Mouse (Mus musculus) liver, embryonic 14.5 days (tissue): ENCODE measurements at regions not wholly inside any gene's neighbourhood (a gene's known extent, or its start where the extent isn't known, plus 50 kb on each side); places are given as distances from the start of the nearest gene placed in this dataset.

Source experiments
- ATAC-seq: fragments of 200-750 bp; cut with Nextera tagmentation; 2 replicates; pipeline ENCODE4 v1.8.0; 2017; ENCODE audit warnings: moderate number of reproducible peaks, mild to moderate bottlenecking, moderate library complexity; ENCODE audit not compliant: insufficient read depth
- DNase-seq, 3 experiments: peaks; one replicate each; pipeline ENCODE4 v3.0.0-alpha.2; 2012 to 2013; ENCODE audit warnings: low read depth in 3 of 3, low spot score in 3 of 3
- H3K27ac ChIP-seq: fragments of 300-500 bp; sonication (generic); 2 replicates; pipeline ENCODE4 v1.5.1; 2014; ENCODE audit warnings: moderate library complexity, mild to moderate bottlenecking, control low read depth, inconsistent platforms
- H3K27me3 ChIP-seq: fragments of 300-500 bp; sonication (generic); 2 replicates; pipeline ENCODE4 v1.6.1; 2014; ENCODE audit warnings: mild to moderate bottlenecking, low read length, moderate library complexity; ENCODE audit not compliant: control insufficient read depth, insufficient read depth
- H3K36me3 ChIP-seq: fragments of 300-500 bp; sonication (generic); replicated peaks from 2 replicates; pipeline ENCODE4 v1.6.1; 2014; ENCODE audit warnings: low read depth; ENCODE audit not compliant: control insufficient read depth, insufficient read depth
- H3K4me1 ChIP-seq, 2 experiments: fragments of 200-500 bp in 1 of 2; fragments of 300-500 bp in 1 of 2; sonication (generic) in 1 of 2; replicated peaks; 2 replicates each; pipeline ENCODE4 v1.6.1; 2012 to 2014; ENCODE audit warnings: antibody characterized with exemption in 1 of 2, inconsistent platforms in 1 of 2, low read length in 1 of 2; ENCODE audit not compliant: control insufficient read depth in 2 of 2, insufficient read depth in 2 of 2
- H3K4me2 ChIP-seq: fragments of 300-500 bp; sonication (generic); 2 replicates; pipeline ENCODE4 v1.6.1; 2014; ENCODE audit warnings: low read depth, mild to moderate bottlenecking, control low read depth, moderate library complexity
- H3K4me3 ChIP-seq, 2 experiments: fragments of 200-500 bp in 1 of 2; fragments of 300-500 bp in 1 of 2; sonication (generic) in 1 of 2; 2 replicates each; pipeline ENCODE4 v1.5.1; 2012 to 2014; ENCODE audit warnings: low read depth in 2 of 2, low read length in 2 of 2, mild to moderate bottlenecking in 2 of 2, control low read depth in 1 of 2, inconsistent platforms in 1 of 2, moderate library complexity in 1 of 2; ENCODE audit not compliant: insufficient read depth in 1 of 2
- H3K9ac ChIP-seq: fragments of 300-500 bp; sonication (generic); replicated peaks from 2 replicates; pipeline ENCODE4 v1.6.1; 2014; ENCODE audit warnings: mild to moderate bottlenecking, control low read depth, moderate library complexity
- H3K9me3 ChIP-seq: fragments of 300-500 bp; sonication (generic); 2 replicates; pipeline ENCODE4 v1.6.1; 2016; ENCODE audit warnings: low read length, mixed read lengths; ENCODE audit not compliant: control insufficient read depth
- CTCF ChIP-seq: IDR thresholded peaks from 2 replicates; pipeline ENCODE4 v1.5.1; 2016; ENCODE audit warnings: antibody characterized with exemption, low read depth, control low read depth
- EP300 ChIP-seq: IDR thresholded peaks from 2 replicates; pipeline ENCODE4 v1.6.1; 2016; ENCODE audit warnings: antibody characterized with exemption, low read depth
- WGBS: fragments of 180-500 bp; shearing (Covaris S2); extraction: QIAGEN DNeasy Blood & Tissue Kit; methylation state at CpG from one replicate; pipeline ENCODE4 v1.1.7; 2014; ENCODE audit not compliant: insufficient replicate concordance; 5-methylcytosine and 5-hydroxymethylcytosine counted together

DNA sequence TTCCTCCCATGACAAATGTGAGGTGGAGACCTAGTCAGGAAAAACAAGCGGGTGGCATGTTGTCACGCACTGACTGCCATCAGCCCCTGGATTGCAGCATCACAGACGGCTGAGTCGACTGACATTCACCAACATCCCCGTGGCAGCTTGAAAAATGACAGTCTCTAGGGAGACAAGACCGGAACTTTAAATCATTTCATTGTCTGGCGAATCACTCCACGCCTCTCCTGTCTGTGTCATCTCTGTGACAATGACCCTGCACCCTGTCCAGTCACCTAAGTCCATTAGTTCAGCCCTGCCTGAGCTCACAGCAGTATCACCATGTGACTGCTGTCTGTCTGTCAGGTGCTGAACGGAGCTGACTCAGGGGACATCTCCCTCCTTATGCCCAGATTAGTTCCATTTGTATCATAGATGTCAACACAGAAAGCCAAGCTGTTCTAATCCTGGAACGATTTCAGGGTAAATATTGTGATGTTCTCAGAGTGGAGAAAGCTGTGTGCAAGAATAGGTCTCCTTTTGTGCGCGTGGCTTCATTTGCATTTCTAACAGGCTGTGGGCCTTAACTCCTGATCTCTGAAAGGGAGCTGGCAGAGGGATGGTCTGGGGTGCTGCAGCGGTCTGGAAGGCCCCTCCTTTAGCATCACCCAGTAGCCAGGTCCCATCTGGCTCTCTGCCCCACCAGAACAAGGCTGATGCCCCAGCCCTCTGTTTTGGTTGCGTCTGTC, 52.0 kb upstream of the Sec14l1 start:
- no peak overlapping the region for H3K9ac ChIP-seq
- H3K36me3 ChIP-seq, result no peaks in the 10 kb centered on the region
- TF ChIP-seq CTCF (no peak), EP300 (no peak)
- H3K9me3 ChIP-seq, result no peaks in the 10 kb centered on the region
- peaks cover 5 to 16% of the 10 kb centered on the region in 2 experiments for H3K4me1 ChIP-seq
- no peak for DNase-seq
- H3K27me3 ChIP-seq, result no peaks in the 10 kb centered on the region
- no peak overlapping the region for H3K27ac ChIP-seq
- WGBS, result 55% methylated on average over 14 of the region's 14 CpGs
- no peak for ATAC-seq
- H3K4me3 ChIP-seq, result no peak overlapping the region
- H3K4me2 ChIP-seq, result no peak overlapping the region
